Mouse (Mus musculus) urinary bladder, postnatal 14 days (tissue): ENCODE data around the gene Fam49a.
"Not testable (repeated sequence)": the region's sequence is repeated elsewhere in the genome, so short reads cannot be mapped to it uniquely, and the experiment has no call there.

Source experiments
- DNase-seq: peaks from one replicate; pipeline ENCODE4 v3.0.0; 2021; ENCODE audit warnings: low spot score

Gene Fam49a

GRCm38 (mm10) chr12:12314326-12314725 is 52.4 kb downstream of the Fam49a start:
- no peak for DNase-seq

- no peak for DNase-seq
These were observed 53.1 kb downstream of the Fam49a start for GRCm38 (mm10) chr12:12315011-12315410.

- DNase-seq, result peak; percentile 41
These were observed 55.0 kb downstream of the Fam49a start for GRCm38 (mm10) chr12:12316956-12317355.

- no peak for DNase-seq
These were observed 55.7 kb downstream of the Fam49a start for GRCm38 (mm10) chr12:12317606-12318005.

GRCm38 (mm10) chr12:12318140-12318734 is 56.3 kb downstream of the Fam49a start:
- DNase-seq, result no peak

- no peak for DNase-seq
These were observed 58.8 kb downstream of the Fam49a start for GRCm38 (mm10) chr12:12320693-12321092.

- DNase-seq, result no peak
These were observed 59.2 kb downstream of the Fam49a start for GRCm38 (mm10) chr12:12321111-12321510.

- no peak for DNase-seq
These were observed 61.1 kb downstream of the Fam49a start for GRCm38 (mm10) chr12:12323084-12323483.

GRCm38 (mm10) chr12:12323616-12324223 is 61.8 kb downstream of the Fam49a start:
- DNase-seq, result peak; percentile 89

- not testable (repeated sequence) for DNase-seq
These were observed 62.3 kb downstream of the Fam49a start for GRCm38 (mm10) chr12:12324266-12324665.

GRCm38 (mm10) chr12:12333526-12334310 is 71.8 kb downstream of the Fam49a start:
- DNase-seq, result no peak

GRCm38 (mm10) chr12:12334486-12334885 is 72.5 kb downstream of the Fam49a start:
- DNase-seq, result no peak

GRCm38 (mm10) chr12:12335566-12335965 is 73.6 kb downstream of the Fam49a start:
- DNase-seq, result no peak

GRCm38 (mm10) chr12:12337378-12337777 is 75.4 kb downstream of the Fam49a start:
- no peak for DNase-seq

GRCm38 (mm10) chr12:12343320-12343719 is 81.4 kb downstream of the Fam49a start:
- no peak for DNase-seq

GRCm38 (mm10) chr12:12348625-12349024 is 86.7 kb downstream of the Fam49a start:
- no peak for DNase-seq

GRCm38 (mm10) chr12:12349645-12350288 is 87.8 kb downstream of the Fam49a start:
- no peak for DNase-seq

GRCm38 (mm10) chr12:12351816-12352552 is 90.0 kb downstream of the Fam49a start:
- no peak for DNase-seq

GRCm38 (mm10) chr12:12354115-12354653 is 92.2 kb downstream of the Fam49a start:
- DNase-seq, result no peak

- DNase-seq, result no peak
These were observed 94.1 kb downstream of the Fam49a start for GRCm38 (mm10) chr12:12356048-12356447.

GRCm38 (mm10) chr12:12356463-12356862 is 94.5 kb downstream of the Fam49a start:
- DNase-seq, result no peak

- no peak for DNase-seq
These were observed 95.0 kb downstream of the Fam49a start for GRCm38 (mm10) chr12:12356946-12357345.
